ENCODE assay signal across 14 mouse cellular contexts in genomic region chr9:69687349-69688123, GRCm38 (mm10).
A peak's percentile ranks its signal among the peaks of the same experiment; 100 is the strongest.
DNase-seq lines count a peak whose midpoint lies in the region; ATAC-seq and TF ChIP-seq lines count a peak whose summit lies in the region.
"Had no signal": no experiment of that assay in that cellular context is flagged by ENCODE, and none has a peak within 500 bp of the region (broad histone marks: within the 10 kb centered on the region; RNA-seq: fewer than 3 reads in every experiment).

No protein-coding gene starts in this region.

- no peaks in the 10 kb centered on the region for H3K36me3 ChIP-seq in forebrain, postnatal 0 days (ENCODE audit: insufficient read depth)
- H3K36me3 ChIP-seq in forebrain, embryonic 13.5 days (ENCODE audit: poor library complexity, severe bottlenecking) = no peaks in the 10 kb centered on the region
- H3K36me3 ChIP-seq in midbrain, postnatal 0 days (ENCODE audit: insufficient read depth, low read length) = no peaks in the 10 kb centered on the region
- H3K36me3 ChIP-seq: embryonic facial prominence, embryonic 13.5 days; intestine, embryonic 15.5 days had no signal

- no peak overlapping the region for H3K4me3 ChIP-seq in forebrain, postnatal 0 days (ENCODE audit: low read depth, low read length)
- no peak overlapping the region for H3K4me3 ChIP-seq in forebrain, embryonic 13.5 days
- H3K4me3 ChIP-seq in midbrain, postnatal 0 days (ENCODE audit: low read depth, low read length) = no peak overlapping the region
- H3K4me3 ChIP-seq: embryonic facial prominence, embryonic 13.5 days; intestine, embryonic 15.5 days had no signal

- H3K27ac ChIP-seq in forebrain, postnatal 0 days (ENCODE audit: low read depth, low read length) = no peak overlapping the region
- no peak overlapping the region for H3K27ac ChIP-seq in forebrain, embryonic 13.5 days
- no peak overlapping the region for H3K27ac ChIP-seq in midbrain, postnatal 0 days (ENCODE audit: low read depth, low read length)
- H3K27ac ChIP-seq: embryonic facial prominence, embryonic 13.5 days; intestine, embryonic 15.5 days; liver, embryonic 14.5 days had no signal

- 22% methylated on average over 12 of the region's 12 CpGs for WGBS in forebrain, postnatal 0 days
- 24% methylated on average over 12 of the region's 12 CpGs for WGBS in forebrain, embryonic 13.5 days
- WGBS in midbrain, postnatal 0 days = 44% methylated on average over 12 of the region's 12 CpGs

- H3K4me1 ChIP-seq in forebrain, postnatal 0 days (ENCODE audit: insufficient read depth) = no peaks in the 10 kb centered on the region
- H3K4me1 ChIP-seq in forebrain, embryonic 13.5 days = peaks cover 14% of the 10 kb centered on the region
- H3K4me1 ChIP-seq in midbrain, postnatal 0 days (ENCODE audit: insufficient read depth, low read length) = no peaks in the 10 kb centered on the region
- H3K4me1 ChIP-seq: embryonic facial prominence, embryonic 13.5 days; intestine, embryonic 15.5 days had no signal

- ATAC-seq in forebrain, postnatal 0 days = peak; percentile 47
- no peak for ATAC-seq in forebrain, embryonic 13.5 days
- no peak for ATAC-seq in midbrain, postnatal 0 days (ENCODE audit: low FRiP score)
- ATAC-seq: intestine, embryonic 15.5 days had no signal

- peak; percentile 45 for DNase-seq in forebrain, postnatal 0 days
- DNase-seq in Muller cell, postnatal 12 days (ENCODE audit: inconsistent ontology term) = peak; percentile 14
- peak; percentile 56 for DNase-seq in embryo, embryonic 10 days (ENCODE audit: low spot score)
- peak; percentile 56 for DNase-seq in midbrain, postnatal 0 days (ENCODE audit: low spot score)
- no peak for DNase-seq in urinary bladder, adult 18-20 months (ENCODE audit: low spot score in 2 of 2)
- no peak for DNase-seq in heart, adult 8-10 months (ENCODE audit: low spot score)
- DNase-seq: cerebellum, adult 8-10 months; heart, postnatal 10 days; lung, postnatal 10 days; right cerebral cortex, postnatal 14 days had no signal

- TF ChIP-seq CTCF in forebrain, postnatal 0 days (IDR thresholded peaks at IDR 0.05; ENCODE audit: low read depth) = no peak
- no peak for TF ChIP-seq CTCF in midbrain, postnatal 0 days (IDR thresholded peaks at IDR 0.05)

- H3K4me2 ChIP-seq in forebrain, postnatal 0 days (ENCODE audit: low read depth) = no peak overlapping the region
- H3K4me2 ChIP-seq in forebrain, embryonic 13.5 days = no peak overlapping the region
- no peak overlapping the region for H3K4me2 ChIP-seq in midbrain, postnatal 0 days (ENCODE audit: low read depth, low read length, poor library complexity, severe bottlenecking)
- H3K4me2 ChIP-seq: embryonic facial prominence, embryonic 13.5 days; intestine, embryonic 15.5 days had no signal

- H3K9ac ChIP-seq in forebrain, postnatal 0 days = no peak overlapping the region
- no peak overlapping the region for H3K9ac ChIP-seq in forebrain, embryonic 13.5 days
- H3K9ac ChIP-seq in midbrain, postnatal 0 days (replicated peaks; ENCODE audit: low read length, poor library complexity, severe bottlenecking) = no peak overlapping the region
- H3K9ac ChIP-seq: embryonic facial prominence, embryonic 13.5 days; intestine, embryonic 15.5 days; liver, embryonic 14.5 days had no signal

- no peaks in the 10 kb centered on the region for H3K27me3 ChIP-seq in forebrain, postnatal 0 days (ENCODE audit: insufficient read depth, low read length)
- peaks cover 52% of the 10 kb centered on the region for H3K27me3 ChIP-seq in forebrain, embryonic 13.5 days
- H3K27me3 ChIP-seq in midbrain, postnatal 0 days (ENCODE audit: insufficient read depth, low read length) = no peaks in the 10 kb centered on the region
- H3K27me3 ChIP-seq: embryonic facial prominence, embryonic 13.5 days; intestine, embryonic 15.5 days had no signal

- H3K9me3 ChIP-seq in forebrain, postnatal 0 days (ENCODE audit: low read length) = no peaks in the 10 kb centered on the region
- no peaks in the 10 kb centered on the region for H3K9me3 ChIP-seq in forebrain, embryonic 13.5 days (replicated peaks)
- no peaks in the 10 kb centered on the region for H3K9me3 ChIP-seq in midbrain, postnatal 0 days (ENCODE audit: low read length)
- H3K9me3 ChIP-seq: embryonic facial prominence, embryonic 13.5 days; intestine, embryonic 15.5 days had no signal

Comparison
In these comparisons a context has a peak if more than half of its experiments do, and no peak if none do; other contexts are left out.
1. DNase-seq: peak in forebrain, postnatal 0 days (single experiment), Muller cell, postnatal 12 days (single experiment), embryo, embryonic 10 days (single experiment) and midbrain, postnatal 0 days (single experiment); none in urinary bladder, adult 18-20 months (0 of 2) and heart, adult 8-10 months (single experiment).